Mouse (Mus musculus) layer of hippocampus, adult 18-20 months (tissue): ENCODE measurements around the gene Rabl6. TPM values are rescaled to one million over a fixed set of nuclear protein-coding genes. Genes with fewer than 3 reads are reported as not detected.
A peak's percentile ranks its signal among the peaks of the same experiment; 100 is the strongest.

Source experiments
- DNase-seq, 2 experiments: peaks; one replicate each; pipeline ENCODE4 v3.0.0; 2022; ENCODE audit warnings: low spot score in 2 of 2
- total RNA-seq, 2 experiments: library from RNA; stranded (reverse); gene quantifications; 2 replicates each; pipeline ENCODE4 v1.2.3; 2021

Rabl6 gene
- total RNA-seq, 2 experiments from 2014 or later, result 150 to 155 TPM

DNA sequence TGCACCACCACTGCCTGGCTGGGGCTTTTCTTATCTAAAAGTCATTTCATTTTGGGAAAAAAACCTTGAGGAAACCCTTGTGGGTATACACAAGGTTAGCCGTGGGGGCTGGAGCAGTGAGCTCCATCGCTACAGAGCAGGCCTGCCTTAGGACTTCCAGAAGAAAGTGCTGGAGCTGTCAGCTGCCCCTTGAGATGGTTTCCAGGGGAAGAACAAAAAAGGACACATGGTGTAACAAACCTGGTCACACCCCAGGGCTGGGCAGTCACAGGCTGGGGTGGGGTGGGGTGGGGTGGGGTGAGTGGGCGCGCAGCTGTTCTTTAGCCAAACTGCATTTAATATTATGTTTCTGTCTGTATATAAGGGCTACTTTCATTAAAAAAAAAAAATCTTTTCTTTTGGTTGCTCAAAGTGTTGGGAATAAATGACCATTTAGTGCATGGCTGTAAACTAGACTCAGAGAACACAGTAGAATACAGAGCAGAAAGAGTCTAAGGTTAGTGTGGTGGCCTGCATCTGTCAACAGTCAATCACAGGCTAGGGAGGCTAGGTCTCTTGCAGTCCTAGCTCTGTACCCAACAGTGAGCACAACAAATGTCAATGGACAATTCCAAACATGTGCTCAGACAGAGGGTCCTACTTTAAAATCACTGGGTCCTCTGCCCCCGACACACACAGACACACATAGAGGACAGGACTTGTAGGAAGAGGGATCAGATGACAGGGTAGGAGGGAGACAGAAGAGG is 11.4 kb downstream of the Rabl6 start:
- no peak for DNase-seq

DNA sequence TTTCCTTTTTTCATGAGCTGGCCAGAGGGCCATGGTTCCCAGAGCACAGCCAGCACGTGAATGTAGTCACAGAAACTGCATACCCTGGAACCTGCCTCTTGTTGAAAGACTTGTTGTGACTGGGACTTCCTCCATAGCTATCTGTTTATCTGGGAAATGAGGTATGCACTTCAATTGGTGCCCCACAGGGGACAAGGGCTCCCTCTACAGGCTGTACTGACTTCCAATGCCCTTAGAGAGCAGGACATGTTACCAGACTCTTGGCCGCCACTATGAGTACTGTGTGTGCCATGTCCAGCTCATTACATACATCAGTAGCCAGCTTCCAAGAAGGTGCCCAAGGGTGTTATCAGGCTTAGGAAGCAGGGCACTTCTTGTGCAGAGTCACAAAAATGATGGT is 16.5 kb downstream of the Rabl6 start:
- peak; percentile 28 to 69 for DNase-seq

DNA sequence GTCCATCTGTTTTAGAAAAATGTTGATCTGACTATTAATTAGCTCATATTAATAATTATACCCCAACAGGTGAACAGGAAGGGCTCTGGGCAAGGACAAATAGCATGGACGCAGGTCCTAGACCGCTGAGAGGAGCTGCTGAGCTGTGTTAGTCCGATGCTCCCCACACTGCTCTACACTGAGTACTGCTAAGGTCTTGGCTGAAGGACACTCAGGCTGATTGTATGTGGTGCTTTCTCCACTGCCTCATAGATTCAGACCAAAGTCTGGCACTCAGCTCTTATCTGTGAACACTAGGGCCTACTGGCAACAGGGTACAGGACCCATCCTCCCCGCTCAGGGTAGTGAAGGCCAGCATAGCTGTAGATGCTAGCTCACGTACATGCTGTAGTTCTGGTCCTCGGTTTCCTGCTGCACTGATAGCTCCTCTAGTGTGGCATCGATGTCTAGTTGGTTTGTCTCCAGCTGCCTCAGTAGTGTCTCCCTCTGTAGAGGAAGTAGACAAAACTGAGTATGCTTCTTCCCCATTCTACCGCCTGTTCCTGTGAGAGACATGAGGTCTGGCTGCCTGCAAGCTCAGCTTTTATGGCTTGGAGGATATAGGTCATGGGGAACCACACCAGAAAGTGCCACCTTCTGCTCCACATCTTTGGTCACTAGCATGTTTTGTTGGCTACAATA is 20.0 kb downstream of the Rabl6 start:
- DNase-seq, result no peak

DNA sequence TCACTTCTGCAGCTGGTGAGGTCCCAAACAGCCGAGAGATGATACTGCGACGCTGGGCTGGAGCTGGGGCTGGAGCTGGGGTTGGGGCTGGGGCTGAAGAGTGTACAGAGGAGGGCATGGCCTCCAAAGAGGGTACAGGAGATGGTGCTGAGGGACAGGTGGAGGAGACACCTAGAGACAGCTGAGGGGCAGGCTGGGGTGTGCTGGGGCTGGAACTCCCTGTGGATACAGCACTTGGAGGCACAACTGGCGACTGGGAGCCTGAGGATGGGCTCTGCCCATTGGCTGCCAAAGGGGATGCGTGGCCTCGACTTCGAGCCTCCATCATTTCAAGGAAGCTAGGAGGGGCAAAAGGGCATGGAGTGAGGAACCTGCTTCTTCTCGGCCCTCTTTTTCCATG is 21.0 kb downstream of the Rabl6 start:
- DNase-seq, result no peak

- DNase-seq, result no peak
These were observed 22.7 kb downstream of the Rabl6 start for GRCm38 (mm10) chr2:25585601-25586000.

- peak in 1 of 2 experiments; percentile 36 for DNase-seq
These were observed 23.5 kb downstream of the Rabl6 start for GRCm38 (mm10) chr2:25584856-25585255.

GRCm38 (mm10) chr2:25584152-25584551 is 24.2 kb downstream of the Rabl6 start:
- DNase-seq, result no peak

DNA sequence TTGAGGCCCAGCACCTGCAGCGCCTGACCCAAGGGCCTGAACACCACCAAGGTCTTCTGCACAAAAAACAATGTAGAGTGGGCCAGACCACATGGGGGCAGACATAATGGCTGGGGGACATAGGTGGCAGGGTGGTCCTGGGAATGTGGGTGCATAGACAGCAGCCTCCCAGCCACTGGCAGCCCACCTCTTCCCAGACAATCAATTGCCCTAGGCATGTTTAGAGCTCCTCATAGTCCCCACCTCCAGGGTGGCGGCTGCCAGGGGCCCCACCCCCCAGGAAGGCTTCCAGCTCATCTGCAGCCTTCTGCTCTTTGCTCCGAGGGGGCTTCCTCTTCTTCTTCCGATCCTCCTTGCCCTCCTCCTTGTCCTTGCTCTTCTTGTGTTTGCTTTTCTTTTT is 24.8 kb downstream of the Rabl6 start:
- no peak for DNase-seq

DNA sequence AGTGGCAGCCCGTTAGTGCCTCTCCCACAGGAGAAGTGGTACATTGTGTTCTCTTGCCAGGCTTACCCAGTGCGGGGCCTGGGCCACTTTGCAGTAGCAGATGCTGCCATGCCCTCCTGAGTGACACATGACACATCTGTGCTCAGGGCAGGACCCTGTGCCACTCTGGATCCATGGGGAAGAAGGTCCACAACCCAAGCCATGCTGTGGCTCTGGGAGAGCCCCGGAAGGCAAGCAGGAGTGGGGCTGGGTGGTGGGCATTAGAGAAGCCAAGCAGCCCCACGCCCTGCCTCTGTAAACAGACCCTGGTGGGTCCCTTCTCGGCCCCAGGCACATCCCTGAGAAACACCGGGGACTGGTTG is 25.2 kb downstream of the Rabl6 start:
- DNase-seq, result no peak

GRCm38 (mm10) chr2:25582466-25583119 is 25.7 kb downstream of the Rabl6 start:
- peak; percentile 87 to 93 for DNase-seq

DNA sequence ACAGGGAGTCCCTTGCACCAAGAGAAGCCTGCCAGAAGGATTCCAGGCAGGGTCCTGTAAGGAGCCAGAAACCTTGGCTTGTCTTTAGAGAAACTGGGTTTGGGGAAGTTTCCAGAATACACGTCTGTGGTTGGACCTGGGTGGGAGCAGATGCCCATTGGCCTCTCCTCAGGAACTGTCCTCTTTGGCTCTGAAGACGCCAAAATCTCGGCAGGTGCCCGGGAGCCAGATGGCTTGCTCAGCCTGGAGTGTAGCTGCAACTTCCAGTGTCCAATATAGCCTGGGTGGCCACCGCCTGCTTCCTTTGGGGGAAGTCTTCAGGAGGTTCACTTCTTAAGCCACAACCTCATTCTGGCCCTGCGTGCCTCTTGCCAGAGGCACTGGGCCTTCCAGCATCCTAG is 26.4 kb downstream of the Rabl6 start:
- no peak for DNase-seq

- peak; percentile 80 to 89 for DNase-seq
These were observed 26.9 kb downstream of the Rabl6 start, which contains the start of gene Ajm1 for GRCm38 (mm10) chr2:25581294-25581864. TSS of gene Ajm1 (minus strand) at chr2:25581757.

GRCm38 (mm10) chr2:25580621-25581101 is 27.7 kb downstream of the Rabl6 start:
- DNase-seq, result peak in 1 of 2 experiments; percentile 65

DNA sequence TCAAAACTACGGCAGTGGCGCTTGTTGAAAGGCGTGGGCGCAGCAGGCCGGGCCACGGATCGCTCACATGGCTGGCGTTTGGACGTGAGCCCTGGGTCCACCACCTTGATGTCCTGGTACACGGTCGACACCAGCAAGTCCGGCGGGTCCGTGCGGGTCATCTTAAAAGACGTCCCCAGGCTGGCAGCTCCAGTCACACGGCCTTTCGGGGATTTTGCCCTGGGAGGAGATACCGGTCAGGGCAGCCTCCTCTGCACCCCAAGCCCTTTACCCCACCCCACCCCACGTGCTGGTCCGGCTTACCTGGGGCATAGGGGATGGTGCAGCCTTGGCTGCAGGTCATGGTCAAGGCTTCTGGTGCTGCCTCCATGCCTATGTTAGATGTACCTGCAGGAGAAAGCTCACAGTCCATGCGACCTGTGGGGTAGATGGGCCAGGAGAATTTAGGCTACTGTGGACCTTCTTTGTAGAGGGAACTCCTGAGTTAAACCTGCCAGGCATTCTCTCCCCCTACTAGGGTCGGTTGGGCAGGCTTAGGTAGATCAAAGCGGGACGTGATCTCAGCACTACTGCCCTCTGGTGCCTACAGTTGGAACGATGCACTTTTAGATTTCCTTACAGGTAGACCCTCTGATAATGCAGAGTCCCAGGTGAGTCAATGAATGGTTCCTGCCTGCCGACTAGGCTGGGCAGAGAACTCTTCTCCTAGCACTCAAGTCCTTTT is 28.4 kb downstream of the Rabl6 start:
- DNase-seq, result peak in 1 of 2 experiments; percentile 79

DNA sequence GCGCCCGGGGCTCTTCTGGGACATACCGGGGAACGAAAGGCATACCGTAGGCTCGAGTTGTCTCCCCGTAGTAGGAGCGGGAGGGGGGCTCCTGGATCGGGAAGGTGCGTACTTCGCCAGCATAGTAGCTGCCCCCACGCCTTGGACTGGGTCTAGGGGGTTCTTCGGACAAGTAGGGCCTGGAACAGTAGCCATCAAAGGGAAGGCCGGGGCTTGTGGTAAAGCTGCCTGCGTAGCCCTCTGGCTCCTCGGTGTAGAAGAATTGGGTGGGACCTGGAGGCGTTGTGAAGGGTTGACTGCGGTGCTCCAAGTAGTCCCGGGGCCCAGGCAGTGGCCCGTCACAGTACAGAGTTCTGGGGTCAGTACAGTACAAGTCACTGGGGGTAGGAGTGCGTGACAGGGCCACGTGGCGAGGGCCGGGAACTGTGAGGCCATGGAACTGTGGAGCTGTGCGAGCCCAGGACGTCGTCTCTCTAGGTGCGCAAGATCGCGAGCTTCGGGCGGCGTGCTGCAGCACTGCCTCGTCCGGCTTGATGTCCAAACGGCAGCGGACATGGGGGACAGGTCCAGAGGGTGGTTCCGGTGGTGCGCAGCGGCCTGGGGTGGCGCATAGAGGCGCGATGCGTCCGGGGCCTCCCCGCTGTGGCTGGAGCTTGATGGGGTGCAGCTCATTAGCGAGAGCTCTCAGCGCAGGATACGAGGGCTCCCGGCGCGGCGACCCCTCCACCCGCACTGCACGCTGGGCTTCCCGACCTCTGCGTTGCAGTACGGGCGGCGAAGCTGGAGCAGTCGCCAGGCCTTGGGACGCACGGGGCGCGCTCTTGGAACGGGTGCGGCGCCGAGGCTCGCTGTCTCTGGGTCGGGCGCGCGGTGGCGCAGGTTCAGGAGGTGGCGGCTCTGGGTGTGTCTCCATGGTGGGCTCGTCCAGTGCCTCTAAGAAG is 29.3 kb downstream of the Rabl6 start:
- DNase-seq, result no peak

GRCm38 (mm10) chr2:25577951-25578795 is 30.1 kb downstream of the Rabl6 start:
- no peak for DNase-seq

- DNase-seq, result peak in 1 of 2 experiments; percentile 52
These were observed 31.1 kb downstream of the Rabl6 start for GRCm38 (mm10) chr2:25576965-25577891.
